Mouse (Mus musculus): ENCODE results near the gene Rasgef1c. TPM values are rescaled to one million over a fixed set of nuclear protein-coding genes. Genes with fewer than 3 reads are reported as not detected.

Gene Rasgef1c
- total RNA-seq, 1 experiment from 2014 or later, result 1.3 TPM

- no peak for DNase-seq
These were observed 124.3 kb downstream of the Rasgef1c start for GRCm38 (mm10) chr11:50025721-50026520.

- DNase-seq, result no peak
These were observed 125.0 kb downstream of the Rasgef1c start for GRCm38 (mm10) chr11:50026521-50027090.

- no peak for DNase-seq
These were observed 126.8 kb downstream of the Rasgef1c start for GRCm38 (mm10) chr11:50028416-50028815.

Small RNA genes lying within 50 kb of the gene (microRNA-seq; reads per million reads assigned to microRNA genes)
- 0 reads per million in 2 experiments for gene Gm23492

Other genes starting within 250 kb of the Rasgef1c start
- not detected in 2 replicates for gene Scgb3a1, start 238.2 kb upstream of the Rasgef1c start, total RNA-seq (2021)
- gene Cnot6, start 189.1 kb upstream of the Rasgef1c start, total RNA-seq (2021), result 54.5 and 54.9 TPM in 2 replicates
- gene Gfpt2, start 107.7 kb upstream of the Rasgef1c start, total RNA-seq (2021), result 5.6 and 6.0 TPM in 2 replicates
- 59.6 and 61.1 TPM in 2 replicates for gene Mapk9, start 55.1 kb upstream of the Rasgef1c start, total RNA-seq (2021)
- 63.6 and 70.4 TPM in 2 replicates for gene Rnf130, start 123.5 kb downstream of the Rasgef1c start, total RNA-seq (2021)
- gene Tbc1d9b, start 229.6 kb downstream of the Rasgef1c start, total RNA-seq (2021), result 75.9 and 86.7 TPM in 2 replicates